Mouse (Mus musculus) G1E (cell line): Measurements from ENCODE around the gene Gm6583. TPM values are rescaled to one million over a fixed set of nuclear protein-coding genes. Genes with fewer than 3 reads are reported as not detected.

Source experiments
- ATAC-seq: 2 replicates; pipeline ENCODE4 v1.8.0; 2016; ENCODE audit warnings: mild to moderate bottlenecking; ENCODE audit not compliant: insufficient number of reproducible peaks, poor library complexity, low FRiP score, severe bottlenecking; ENCODE audit errors: extremely low read depth
- DNase-seq: peaks from one replicate; pipeline ENCODE4 v3.0.0; 2012; ENCODE audit warnings: low spot score
- H3K27me3 ChIP-seq: 2 replicates; pipeline ENCODE4 v1.6.1; 2012; ENCODE audit warnings: mild to moderate bottlenecking, low read length, inconsistent platforms; ENCODE audit not compliant: insufficient read depth
- H3K36me3 ChIP-seq: replicated peaks from 2 replicates; pipeline ENCODE3; 2012; ENCODE audit warnings: mild to moderate bottlenecking, inconsistent platforms
- H3K4me1 ChIP-seq: 2 replicates; pipeline ENCODE4 v1.6.1; 2012; ENCODE audit warnings: low read depth, low read length, inconsistent platforms, mixed read lengths; ENCODE audit not compliant: insufficient read depth
- H3K4me3 ChIP-seq: 2 replicates; pipeline ENCODE4 v1.5.1; 2012; ENCODE audit warnings: low read depth, mild to moderate bottlenecking, inconsistent platforms, low read length, moderate library complexity, mixed read lengths
- H3K9me3 ChIP-seq: replicated peaks from 2 replicates; pipeline ENCODE4 v1.6.1; 2012; ENCODE audit warnings: inconsistent platforms
- CTCF ChIP-seq: IDR thresholded peaks from 2 replicates; pipeline ENCODE4 v1.5.1; 2012; ENCODE audit warnings: low read depth, low read length, inconsistent platforms, mixed read lengths
- GATA1 ChIP-seq: IDR thresholded peaks from 2 replicates; pipeline ENCODE4 v1.6.1; 2012; ENCODE audit warnings: borderline replicate concordance, low read length, inconsistent platforms, mixed read lengths
- GATA2 ChIP-seq: IDR thresholded peaks from 2 replicates; pipeline ENCODE4 v1.6.1; 2012; ENCODE audit warnings: low read depth, low read length, inconsistent platforms, borderline replicate concordance
- POLR2AphosphoS5 ChIP-seq: IDR thresholded peaks from 2 replicates; pipeline ENCODE4 v1.6.1; 2012; ENCODE audit warnings: low read depth, low read length, inconsistent platforms; ENCODE audit not compliant: insufficient replicate concordance
- TAL1 ChIP-seq: conservative IDR thresholded peaks from 2 replicates; pipeline ENCODE4 v1.6.1; 2012; ENCODE audit warnings: low read depth, low read length, inconsistent platforms, mixed read lengths
- polyA plus RNA-seq: library from polyadenylated mRNA; stranded (reverse); fragments of >175 nt; gene quantifications from 2 replicates; pipeline ENCODE4 v1.2.3, GENCODE M21; 2012
- total RNA-seq, 2 experiments: library from RNA; stranded (forward) in 1 of 2; stranded (reverse) in 1 of 2; fragments of 200-1000 nt in 1 of 2; fragments of >200 nt in 1 of 2; fragmentation: Nextera tagmentation in 1 of 2; gene quantifications; 2 replicates each; pipeline ENCODE4 v1.2.3; 2014 to 2017

Gm6583 gene
- total and polyA plus RNA-seq, 3 experiments = not detected

DNA sequence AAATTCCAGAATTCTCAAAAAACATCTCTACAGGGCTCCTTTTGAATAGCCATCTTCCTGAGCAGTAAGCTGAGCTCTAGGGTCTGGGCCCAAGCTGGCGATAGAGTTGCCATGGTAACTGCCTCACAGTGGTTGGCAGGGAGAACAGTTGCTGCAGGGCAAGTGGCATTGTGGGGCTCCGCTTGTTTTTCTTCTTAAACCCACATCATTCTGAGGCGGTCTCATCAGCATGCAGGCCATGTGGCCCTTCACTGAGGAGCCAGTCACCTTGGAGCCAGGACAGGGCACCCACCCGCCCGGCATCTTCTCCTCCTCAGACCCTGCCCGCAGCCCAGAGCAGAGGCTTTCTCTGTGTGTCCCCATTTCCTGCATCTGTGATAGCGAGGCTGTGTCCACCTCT is 16.1 kb upstream of the Gm6583 start:
- H3K36me3 ChIP-seq = peaks cover 99% of the 10 kb centered on the region
- peaks cover 13% of the 10 kb centered on the region for H3K4me1 ChIP-seq
- DNase-seq = no peak
- TF ChIP-seq TAL1 (no peak), GATA2 (no peak), CTCF (no peak), GATA1 (no peak), POLR2AphosphoS5 (no peak)
- no peak overlapping the region for H3K4me3 ChIP-seq
- no peaks in the 10 kb centered on the region for H3K9me3 ChIP-seq
- ATAC-seq = no peak
- no peaks in the 10 kb centered on the region for H3K27me3 ChIP-seq

DNA sequence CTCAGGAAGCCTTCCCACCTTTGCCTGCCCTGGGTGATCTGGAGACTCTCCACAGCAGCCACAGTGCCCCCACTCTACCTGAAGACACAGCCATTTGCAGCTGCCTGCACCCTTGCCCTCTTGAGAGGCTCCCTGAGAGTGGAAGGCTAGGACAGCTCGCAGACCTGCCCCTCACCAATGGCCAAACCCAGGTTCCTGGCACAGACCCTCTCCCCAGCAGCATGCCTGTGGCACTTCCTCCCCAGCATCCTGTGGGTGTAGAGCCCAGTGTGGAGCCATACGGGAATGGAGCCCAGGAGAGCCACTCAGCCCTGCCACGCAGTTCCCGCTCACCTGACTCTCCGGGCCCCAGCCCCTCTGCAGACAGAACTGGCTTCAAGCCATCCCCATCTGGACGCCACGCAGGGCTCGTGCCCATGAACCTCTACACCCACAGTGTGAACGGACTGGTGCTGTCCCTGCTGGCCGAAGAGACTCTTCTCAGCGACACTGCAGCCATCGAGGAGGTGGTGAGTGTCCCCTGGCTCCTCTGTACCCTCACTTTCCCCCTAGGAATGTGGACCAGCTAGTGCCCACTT is 14.5 kb upstream of the Gm6583 start:
- DNase-seq = no peak
- no peak for TF ChIP-seq GATA2
- no peak for TF ChIP-seq GATA1
- TF ChIP-seq POLR2AphosphoS5 = no peak
- TF ChIP-seq TAL1 = no peak
- no peak for ATAC-seq
- Histone ChIP-seq H3K36me3 (peaks cover 95% of the 10 kb centered on the region), H3K4me3 (no peak overlapping the region), H3K9me3 (no peaks in the 10 kb centered on the region), H3K4me1 (peaks cover 8% of the 10 kb centered on the region; the same call in 1 of the 2 replicates), H3K27me3 (no peaks in the 10 kb centered on the region)

DNA sequence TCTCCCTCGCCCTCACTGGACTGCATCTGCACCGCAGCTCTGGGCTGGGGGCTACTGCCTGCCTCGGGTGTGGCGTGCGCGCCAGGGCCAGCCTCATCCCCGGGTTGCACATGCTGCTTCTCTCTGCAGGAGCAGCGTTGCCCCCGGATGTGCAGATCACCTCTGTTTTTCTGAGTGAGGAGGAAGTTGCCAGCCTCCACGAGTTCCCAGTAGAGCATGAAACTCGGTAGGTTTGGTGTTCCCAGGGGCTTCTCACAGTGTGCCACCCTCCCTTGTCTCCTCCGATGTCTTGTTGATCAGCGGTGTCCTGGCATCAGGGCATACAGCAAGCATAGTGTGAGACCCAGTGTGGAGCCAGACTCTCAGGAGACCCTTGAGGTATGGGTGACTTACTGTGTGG is 13.5 kb upstream of the Gm6583 start:
- DNase-seq (no peak), ATAC-seq (no peak)
- Histone ChIP-seq H3K4me1 (0 out of 2 replicates have a peak, but pooled peaks cover 8% of the 10 kb centered on the region), H3K36me3 (peaks cover 95% of the 10 kb centered on the region), H3K27me3 (no peaks in the 10 kb centered on the region), H3K4me3 (no peak overlapping the region), H3K9me3 (no peaks in the 10 kb centered on the region)
- TF ChIP-seq GATA2 = no peak
- TF ChIP-seq TAL1 = no peak
- TF ChIP-seq CTCF = no peak
- no peak for TF ChIP-seq GATA1
- TF ChIP-seq POLR2AphosphoS5 = no peak

DNA sequence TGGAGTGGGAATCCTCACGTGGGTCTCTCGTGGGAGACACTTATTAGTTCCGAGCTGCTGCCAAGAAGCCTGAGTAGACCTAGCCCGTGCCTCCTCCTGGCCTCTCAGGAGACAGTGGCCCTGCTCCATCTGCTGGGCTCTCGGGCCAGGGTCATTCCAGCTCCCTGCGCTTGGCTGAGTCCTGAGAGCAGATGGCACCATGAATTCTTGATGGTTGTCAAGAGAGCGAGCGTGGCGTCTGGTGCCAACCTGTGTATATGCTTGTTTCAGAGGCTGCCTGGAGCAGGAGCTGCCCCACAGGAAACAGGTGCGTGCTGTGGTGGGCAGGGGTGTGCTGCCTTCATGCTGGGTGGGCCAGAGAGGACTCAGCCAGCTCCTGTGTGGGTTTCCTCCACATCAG is 12.8 kb upstream of the Gm6583 start:
- Histone ChIP-seq H3K4me3 (no peak overlapping the region), H3K4me1 (peaks cover 8% of the 10 kb centered on the region; the same call in 1 of the 2 replicates), H3K27me3 (no peaks in the 10 kb centered on the region), H3K9me3 (no peaks in the 10 kb centered on the region), H3K36me3 (peaks cover 95% of the 10 kb centered on the region)
- ATAC-seq = no peak
- no peak for TF ChIP-seq GATA1
- no peak for TF ChIP-seq CTCF
- TF ChIP-seq GATA2 = no peak
- TF ChIP-seq POLR2AphosphoS5 = no peak
- DNase-seq = no peak

DNA sequence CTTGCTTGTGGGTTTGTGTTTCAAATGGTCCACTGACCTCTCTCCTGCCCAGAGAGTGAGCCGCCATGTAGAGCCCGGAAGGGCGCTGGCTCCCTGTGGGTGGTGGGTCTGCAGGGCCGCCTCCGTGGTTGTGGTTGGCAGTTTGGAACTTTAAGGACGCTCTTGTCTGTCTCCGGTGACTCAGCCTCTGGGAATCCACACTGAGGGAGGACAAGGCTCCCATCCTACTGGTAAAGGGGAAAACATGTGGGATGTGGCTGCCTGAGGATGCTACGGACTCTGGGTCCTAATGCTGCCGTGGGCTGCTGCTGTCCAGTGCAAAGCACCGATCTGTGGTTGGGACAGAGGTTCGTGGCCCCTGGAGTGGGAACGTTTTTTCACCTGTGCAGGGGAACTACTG is 12.1 kb upstream of the Gm6583 start:
- TF ChIP-seq CTCF = no peak
- TF ChIP-seq TAL1 = no peak
- no peak for TF ChIP-seq GATA2
- no peak for TF ChIP-seq GATA1
- no peak for TF ChIP-seq POLR2AphosphoS5
- H3K4me1 ChIP-seq = peaks cover 15% of the 10 kb centered on the region; the same call in 1 of the 2 replicates
- H3K4me3 ChIP-seq = no peak overlapping the region
- no peaks in the 10 kb centered on the region for H3K27me3 ChIP-seq
- H3K9me3 ChIP-seq = no peaks in the 10 kb centered on the region
- no peak for ATAC-seq
- H3K36me3 ChIP-seq = peaks cover 95% of the 10 kb centered on the region
- no peak for DNase-seq

DNA sequence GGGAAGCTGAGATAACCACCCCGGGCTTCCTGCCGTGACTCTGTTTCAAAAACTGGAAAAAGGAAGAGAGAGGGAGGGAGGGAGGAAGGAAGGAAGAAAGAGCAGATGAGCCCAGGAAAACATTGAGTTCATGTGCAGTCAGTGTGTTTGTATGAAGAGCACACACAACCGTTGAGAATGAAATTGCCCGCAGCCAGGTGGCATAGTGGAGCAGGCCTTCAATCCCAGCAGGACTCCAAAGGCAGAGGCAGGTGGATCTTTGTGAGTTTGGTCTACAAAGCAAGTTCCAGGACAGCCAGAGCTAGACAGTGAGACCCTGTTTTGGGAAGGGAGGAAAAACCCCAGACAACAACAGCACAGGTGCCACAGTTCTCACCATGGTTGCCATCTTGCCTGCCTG is 11.5 kb upstream of the Gm6583 start:
- TF ChIP-seq CTCF (no peak), GATA2 (no peak), TAL1 (no peak), POLR2AphosphoS5 (no peak)
- ATAC-seq (no peak), DNase-seq (no peak)
- Histone ChIP-seq H3K9me3 (peaks cover 2% of the 10 kb centered on the region), H3K27me3 (no peaks in the 10 kb centered on the region), H3K36me3 (peaks cover 95% of the 10 kb centered on the region), H3K4me3 (no peak overlapping the region), H3K4me1 (peaks cover 15% of the 10 kb centered on the region; the same call in 1 of the 2 replicates)
